Mouse (Mus musculus): Measurements from ENCODE around the gene Khnyn. TPM values are rescaled to one million over a fixed set of nuclear protein-coding genes. Genes with fewer than 3 reads are reported as not detected.

Gene Khnyn
- polyA plus RNA-seq, 1 experiment from 2014 or later, result 23.2 TPM

Other genes starting within 250 kb of the Khnyn start
- gene Ipo4, start 249.0 kb upstream of the Khnyn start, polyA plus RNA-seq (2016; fragmentation: Nextera tagmentation; extraction: Ambion mirVana), result 103 and 108 TPM in 2 replicates
- 2.3 and 3.1 TPM in 2 replicates for gene Gm49378, start 247.1 kb upstream of the Khnyn start, polyA plus RNA-seq (2016; fragmentation: Nextera tagmentation; extraction: Ambion mirVana)
- gene Tm9sf1, start 241.1 kb upstream of the Khnyn start, polyA plus RNA-seq (2016; fragmentation: Nextera tagmentation; extraction: Ambion mirVana), result 91.6 and 96.4 TPM in 2 replicates
- 0.27 and 0.57 TPM in 2 replicates for gene Tssk4, start 234.8 kb upstream of the Khnyn start, polyA plus RNA-seq (2016; fragmentation: Nextera tagmentation; extraction: Ambion mirVana)
- 71.6 and 79.7 TPM in 2 replicates for gene Mdp1, start 224.4 kb upstream of the Khnyn start, polyA plus RNA-seq (2016; fragmentation: Nextera tagmentation; extraction: Ambion mirVana)
- 50.8 and 58.8 TPM in 2 replicates for gene Gmpr2, start 213.0 kb upstream of the Khnyn start, polyA plus RNA-seq (2016; fragmentation: Nextera tagmentation; extraction: Ambion mirVana)
- gene Nedd8, start 212.8 kb upstream of the Khnyn start, polyA plus RNA-seq (2016; fragmentation: Nextera tagmentation; extraction: Ambion mirVana), result 543 and 573 TPM in 2 replicates
- 44.4 and 50.4 TPM in 2 replicates for gene Tinf2, start 203.1 kb upstream of the Khnyn start, polyA plus RNA-seq (2016; fragmentation: Nextera tagmentation; extraction: Ambion mirVana)
- gene Tgm1, start 171.0 kb upstream of the Khnyn start, polyA plus RNA-seq (2016; fragmentation: Nextera tagmentation; extraction: Ambion mirVana), result 0.46 and 1.6 TPM in 2 replicates
- 25.1 and 29.4 TPM in 2 replicates for gene Rabggta, start 162.7 kb upstream of the Khnyn start, polyA plus RNA-seq (2016; fragmentation: Nextera tagmentation; extraction: Ambion mirVana)
- gene Dhrs1, start 139.3 kb upstream of the Khnyn start, polyA plus RNA-seq (2016; fragmentation: Nextera tagmentation; extraction: Ambion mirVana), result 59.7 and 60.5 TPM in 2 replicates
- gene Nop9, start 139.3 kb upstream of the Khnyn start, polyA plus RNA-seq (2016; fragmentation: Nextera tagmentation; extraction: Ambion mirVana), result 33.2 and 49.1 TPM in 2 replicates
- gene Cideb, start 126.5 kb upstream of the Khnyn start, polyA plus RNA-seq (2016; fragmentation: Nextera tagmentation; extraction: Ambion mirVana), result 1.4 and 2.0 TPM in 2 replicates
- 0.44 and 1.1 TPM in 2 replicates for gene Ltb4r2, start 123.5 kb upstream of the Khnyn start, polyA plus RNA-seq (2016; fragmentation: Nextera tagmentation; extraction: Ambion mirVana)
- gene Ltb4r1, start 119.0 kb upstream of the Khnyn start, polyA plus RNA-seq (2016; fragmentation: Nextera tagmentation; extraction: Ambion mirVana), result 0.53 and 0.79 TPM in 2 replicates
- gene Adcy4, start 100.9 kb upstream of the Khnyn start, polyA plus RNA-seq (2016; fragmentation: Nextera tagmentation; extraction: Ambion mirVana), result 14.5 and 18.1 TPM in 2 replicates
- gene Ripk3, start 96.1 kb upstream of the Khnyn start, polyA plus RNA-seq (2016; fragmentation: Nextera tagmentation; extraction: Ambion mirVana), result 20.0 and 32.0 TPM in 2 replicates
- 15.4 and 35.8 TPM in 2 replicates for gene Nfatc4, start 61.8 kb upstream of the Khnyn start, polyA plus RNA-seq (2016; fragmentation: Nextera tagmentation; extraction: Ambion mirVana)
- gene Nynrin, start 30.9 kb upstream of the Khnyn start, polyA plus RNA-seq (2016; fragmentation: Nextera tagmentation; extraction: Ambion mirVana), result 27.1 and 32.7 TPM in 2 replicates
- 0.12 and 0.30 TPM in 2 replicates for gene Cbln3, start 555 bp upstream of the Khnyn start, polyA plus RNA-seq (2016; fragmentation: Nextera tagmentation; extraction: Ambion mirVana)
- gene Sdr39u1, start 15.3 kb downstream of the Khnyn start, polyA plus RNA-seq (2016; fragmentation: Nextera tagmentation; extraction: Ambion mirVana), result 42.4 and 50.3 TPM in 2 replicates
- not detected in 2 replicates for gene Cma1, start 59.7 kb downstream of the Khnyn start, polyA plus RNA-seq (2016; fragmentation: Nextera tagmentation; extraction: Ambion mirVana)
- gene Cma2, start 66.0 kb downstream of the Khnyn start, polyA plus RNA-seq (2016; fragmentation: Nextera tagmentation; extraction: Ambion mirVana), result not detected in 2 replicates
- not detected in 2 replicates for gene Mcpt1, start 133.0 kb downstream of the Khnyn start, polyA plus RNA-seq (2016; fragmentation: Nextera tagmentation; extraction: Ambion mirVana)
- not detected in 2 replicates for gene Mcpt9, start 145.5 kb downstream of the Khnyn start, polyA plus RNA-seq (2016; fragmentation: Nextera tagmentation; extraction: Ambion mirVana)
- not detected in 2 replicates for gene Mcpt2, start 157.1 kb downstream of the Khnyn start, polyA plus RNA-seq (2016; fragmentation: Nextera tagmentation; extraction: Ambion mirVana)
- gene Mcpt4, start 177.4 kb downstream of the Khnyn start, polyA plus RNA-seq (2016; fragmentation: Nextera tagmentation; extraction: Ambion mirVana), result not detected in 2 replicates
- gene Mcpt8, start 200.3 kb downstream of the Khnyn start, polyA plus RNA-seq (2016; fragmentation: Nextera tagmentation; extraction: Ambion mirVana), result not detected in 2 replicates
- gene Ctsg, start 217.6 kb downstream of the Khnyn start, polyA plus RNA-seq (2016; fragmentation: Nextera tagmentation; extraction: Ambion mirVana), result 0.30 and 0.33 TPM in 2 replicates
- not detected in 2 replicates for gene Gzme, start 235.7 kb downstream of the Khnyn start, polyA plus RNA-seq (2016; fragmentation: Nextera tagmentation; extraction: Ambion mirVana)
- gene Gzmd, start 247.7 kb downstream of the Khnyn start, polyA plus RNA-seq (2016; fragmentation: Nextera tagmentation; extraction: Ambion mirVana), result 0.48 TPM in 1 of 2 replicates, not detected in the other